Mouse (Mus musculus) spleen, postnatal 14 days (tissue): Measurements from ENCODE around the gene Rcor1.
"Not testable (repeated sequence)": the region's sequence is repeated elsewhere in the genome, so short reads cannot be mapped to it uniquely, and the experiment has no call there.

Experiments used
- DNase-seq, 2 experiments: peaks; one replicate each; pipeline ENCODE4 v3.0.0; 2021 to 2022; ENCODE audit warnings: low spot score in 2 of 2

Gene Rcor1

DNA sequence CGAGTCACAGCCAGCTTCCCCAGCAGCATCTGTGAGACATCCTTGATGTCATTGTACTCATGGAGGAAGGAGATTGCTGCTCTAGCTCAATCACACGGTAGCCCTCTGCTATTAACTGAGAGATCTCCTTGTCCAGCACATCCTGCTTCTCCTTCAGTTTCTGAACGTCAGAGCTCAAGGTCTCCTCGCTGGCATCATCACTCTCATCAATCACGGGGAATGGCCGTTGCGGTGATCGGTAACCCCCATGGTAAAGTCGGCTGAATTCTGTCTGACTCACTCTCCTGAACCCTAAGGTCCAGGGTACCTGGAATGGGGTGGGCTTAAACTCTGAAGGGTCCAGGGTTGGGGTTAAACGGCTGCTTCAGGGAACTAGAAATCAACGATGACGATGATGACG lies 28.7 kb downstream of the Rcor1 start:
- no peak for DNase-seq

DNA sequence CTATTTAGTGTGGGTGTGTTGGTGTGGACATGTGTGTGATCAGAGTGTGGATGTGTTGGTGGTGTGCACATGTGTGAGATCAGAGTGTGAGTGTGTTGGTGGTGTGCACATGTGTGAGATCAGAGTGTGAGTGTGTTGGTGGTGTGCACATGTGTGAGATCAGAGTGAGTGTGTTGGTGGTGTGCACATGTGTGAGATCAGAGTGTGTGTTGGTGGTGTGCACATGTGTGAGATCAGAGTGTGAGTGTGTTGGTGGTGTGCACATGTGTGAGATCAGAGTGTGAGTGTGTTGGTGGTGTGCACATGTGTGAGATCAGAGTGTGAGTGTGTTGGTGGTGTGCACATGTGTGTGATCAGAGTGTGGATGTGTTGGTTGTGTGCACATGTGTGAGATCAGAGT lies 30.1 kb downstream of the Rcor1 start:
- DNase-seq, result not testable (repeated sequence)

DNA sequence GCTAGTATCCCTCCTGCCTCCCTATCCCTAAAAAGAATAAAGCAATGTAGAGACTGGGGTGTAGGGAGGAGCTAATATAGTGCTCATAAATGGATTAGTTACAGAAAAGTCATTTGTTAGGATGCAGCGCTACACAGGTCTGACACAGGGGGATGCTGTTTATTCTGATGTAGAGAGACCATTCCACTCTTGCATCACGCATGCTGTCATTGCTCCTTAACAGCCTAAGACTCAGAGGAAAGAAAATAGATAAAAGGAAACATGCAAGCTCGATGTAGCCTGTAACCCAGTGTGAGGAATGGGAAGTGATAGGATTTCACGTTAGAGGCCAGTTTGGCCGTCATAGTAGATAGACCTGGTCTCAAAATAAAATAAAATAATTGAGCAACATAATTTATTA lies 31.9 kb downstream of the Rcor1 start:
- DNase-seq, result no peak

DNA sequence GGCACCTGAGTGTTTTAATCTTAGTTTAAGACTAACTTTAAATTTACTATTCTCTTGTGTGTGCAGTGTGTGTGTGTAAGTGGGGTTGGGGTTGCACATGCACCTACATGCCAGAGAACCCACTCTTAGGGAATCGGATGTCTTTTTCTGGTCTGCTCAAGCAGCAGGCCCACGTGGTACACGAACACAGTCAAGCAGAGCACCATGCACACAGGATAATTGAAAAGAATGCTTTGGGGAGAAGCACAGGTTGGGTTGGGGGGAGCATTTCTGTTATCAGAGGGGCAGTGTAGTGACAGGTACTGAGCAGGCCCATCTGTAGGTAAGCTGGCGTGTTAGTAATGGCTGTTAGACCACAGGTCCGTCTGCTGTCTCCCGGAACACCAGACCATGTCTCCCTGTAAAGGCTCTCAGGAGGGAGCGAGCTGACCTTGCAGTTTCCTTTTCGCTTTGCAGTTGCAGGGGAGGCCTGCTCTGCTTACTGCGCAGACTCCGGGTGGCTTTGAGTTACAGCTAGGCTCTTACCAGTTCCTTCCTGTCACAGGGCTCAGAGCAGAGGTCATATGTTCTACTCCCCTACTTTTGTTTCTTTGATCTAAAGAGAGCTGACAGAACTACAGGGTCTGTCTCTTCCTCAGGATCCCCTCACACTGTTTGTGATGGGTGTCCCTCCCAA lies 32.5 kb downstream of the Rcor1 start:
- DNase-seq, result peak; percentile 37 to 45

DNA sequence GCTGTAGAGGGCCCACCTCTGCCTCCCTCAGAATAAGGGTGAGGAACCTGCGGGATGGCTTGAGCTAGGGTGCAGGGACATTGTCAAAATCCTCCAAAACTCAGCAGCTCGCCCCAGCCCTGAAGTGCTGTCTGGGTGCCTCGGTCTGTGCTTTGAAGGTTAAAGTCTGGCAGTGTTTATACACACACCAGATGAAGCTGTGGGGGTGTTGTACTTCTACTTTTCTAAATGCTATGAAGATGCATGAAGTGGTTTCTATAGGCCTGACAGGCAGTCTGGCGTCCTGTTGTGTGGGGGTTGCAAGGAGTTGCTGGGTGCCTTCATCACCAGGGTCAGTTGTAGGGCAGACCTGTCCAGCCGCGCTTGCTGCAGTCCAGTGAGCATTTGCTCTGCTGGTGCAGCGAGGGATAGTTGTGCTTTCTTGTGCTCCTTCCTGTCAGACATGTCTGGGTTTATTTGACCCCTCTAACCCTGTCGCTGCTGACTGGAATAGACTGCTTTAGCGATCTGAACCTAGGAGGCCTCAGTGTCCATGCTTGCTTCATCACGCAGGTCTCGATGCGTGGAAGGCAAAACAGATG lies 37.3 kb downstream of the Rcor1 start:
- no peak for DNase-seq

DNA sequence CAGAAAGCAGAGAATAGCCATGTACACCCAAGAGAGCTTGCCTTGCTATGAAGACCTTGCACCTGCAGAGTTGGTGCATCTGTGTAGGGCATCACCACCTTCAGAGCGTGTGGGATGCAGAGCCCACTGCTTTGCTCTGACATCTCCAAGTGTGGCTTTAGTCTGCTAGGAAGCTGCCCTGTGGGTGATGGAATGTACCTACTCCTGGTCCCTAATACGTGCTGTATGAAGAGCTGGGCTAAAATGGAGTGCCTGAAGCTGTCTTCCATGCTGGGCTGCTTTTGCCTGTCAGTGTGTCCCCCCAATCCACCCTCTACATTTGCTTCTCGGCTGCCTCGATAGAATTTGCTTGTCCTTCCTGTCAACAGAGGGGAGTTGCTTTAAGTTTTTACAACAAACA lies 46.4 kb downstream of the Rcor1 start:
- no peak for DNase-seq

DNA sequence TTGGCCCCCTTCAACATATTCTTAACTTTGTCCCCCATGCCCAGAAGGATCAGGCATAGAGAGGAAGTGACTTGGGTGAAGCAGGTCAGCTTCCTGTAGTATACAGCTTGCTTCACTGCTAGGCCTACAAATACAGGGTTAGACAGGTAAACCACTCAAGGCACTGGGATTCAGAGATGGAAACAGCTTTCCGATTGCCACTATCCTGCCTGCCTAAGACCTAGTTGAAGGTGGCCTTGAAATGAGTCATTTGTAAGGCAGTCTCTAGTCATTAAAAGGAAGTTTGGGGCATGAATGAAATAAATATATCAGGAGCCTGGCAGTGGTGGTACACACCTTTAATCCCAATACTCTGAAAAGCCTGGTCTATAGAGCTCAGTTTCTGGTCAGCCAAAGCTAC lies 47.9 kb downstream of the Rcor1 start:
- DNase-seq, result no peak

DNA sequence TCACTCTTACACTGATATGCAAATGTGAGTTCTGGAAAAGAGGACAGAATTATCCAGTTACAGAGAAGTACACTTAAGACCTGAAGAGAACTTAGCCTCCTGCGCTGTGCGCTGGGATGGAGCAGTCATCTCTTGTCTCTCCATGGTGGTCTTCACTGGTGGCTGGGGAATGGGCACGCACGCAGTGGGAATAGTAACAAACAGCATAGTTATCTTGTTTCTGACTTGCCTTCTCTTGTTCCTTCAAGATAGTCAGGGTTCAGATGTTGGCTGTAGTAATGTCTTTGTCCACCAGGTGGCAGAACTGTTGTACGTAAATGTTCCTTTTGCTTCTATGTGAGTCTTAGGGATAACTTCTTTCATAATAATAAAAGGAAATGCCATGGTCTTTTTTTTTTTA lies 49.0 kb downstream of the Rcor1 start:
- DNase-seq, result peak; percentile 21 to 63

DNA sequence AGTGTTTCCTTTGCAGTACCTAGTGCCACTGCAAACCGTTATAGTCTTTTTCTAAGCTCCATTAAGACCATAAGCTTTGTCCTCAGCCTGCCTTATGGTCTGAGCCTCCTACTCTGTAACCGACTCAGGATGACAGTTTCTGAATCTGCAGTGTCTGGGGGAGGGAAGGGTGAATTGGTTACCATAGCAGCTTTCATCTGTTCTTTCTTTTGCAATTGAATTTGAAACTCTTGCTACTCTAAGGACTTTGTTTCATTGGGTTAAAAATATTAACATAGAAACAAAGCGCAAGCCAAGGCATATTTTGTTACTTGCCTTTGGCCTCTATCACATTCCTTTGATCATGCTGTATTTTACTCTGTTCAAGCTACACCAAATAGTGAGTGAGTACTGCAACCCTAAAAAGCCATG lies 49.6 kb downstream of the Rcor1 start:
- no peak for DNase-seq

DNA sequence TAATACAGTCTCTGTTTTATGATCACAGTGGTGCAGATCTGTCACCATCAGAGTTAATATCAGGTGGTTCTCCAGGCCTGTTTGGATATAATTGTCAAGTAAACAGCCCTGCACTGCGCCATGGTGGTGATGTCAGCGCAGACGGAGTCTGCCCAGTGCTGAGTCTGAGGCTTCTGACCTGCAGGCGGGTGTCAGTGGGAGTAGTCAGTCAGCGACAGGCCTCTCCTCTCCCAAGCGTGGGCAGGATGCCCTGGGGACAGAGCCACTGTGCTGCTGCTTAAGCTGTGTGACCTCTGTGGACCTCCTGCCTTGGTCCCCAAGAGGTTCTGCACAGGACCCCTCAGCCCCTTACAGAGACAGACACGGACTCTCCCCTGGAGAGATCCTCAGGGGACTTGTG lies 50.0 kb downstream of the Rcor1 start:
- no peak for DNase-seq

DNA sequence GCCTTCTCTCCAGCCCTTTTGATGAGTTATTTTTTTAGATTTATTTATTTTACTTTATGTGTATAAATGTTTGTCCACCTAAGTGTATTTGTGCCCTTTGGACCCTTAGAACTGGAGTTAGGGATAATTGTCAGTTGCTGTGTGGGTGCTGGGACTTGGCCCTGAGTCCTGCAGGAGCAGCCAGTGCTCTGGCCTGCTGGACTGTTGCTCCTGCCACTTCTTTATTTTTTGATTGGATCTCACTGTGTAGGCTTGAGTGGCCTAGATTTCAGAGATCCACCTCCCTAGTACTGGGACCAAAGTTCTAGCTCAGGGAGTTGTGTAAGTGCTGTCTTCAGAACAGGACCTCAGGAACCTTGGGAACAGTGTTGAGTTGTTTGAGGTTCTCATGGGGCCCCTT lies 51.6 kb downstream of the Rcor1 start:
- DNase-seq, result no peak

DNA sequence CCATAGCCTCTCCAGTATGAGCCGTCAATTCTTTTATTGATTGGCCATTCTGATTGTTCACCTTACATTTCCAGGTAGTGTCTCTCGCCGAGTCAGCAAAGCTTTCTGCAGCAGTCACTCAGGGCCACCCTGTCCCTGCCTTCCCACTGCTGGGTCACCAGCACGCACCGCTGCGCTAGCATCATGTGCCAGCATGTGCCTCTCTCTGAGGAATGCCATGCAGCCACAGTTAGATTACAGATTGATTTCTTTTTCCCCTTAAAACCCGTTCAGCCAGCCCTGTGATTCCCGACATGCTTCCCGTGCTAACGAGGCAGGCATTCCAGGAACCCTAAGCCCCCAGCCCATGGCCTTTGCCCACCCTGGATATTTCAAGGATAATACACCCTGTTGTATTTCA lies 52.8 kb downstream of the Rcor1 start:
- no peak for DNase-seq

DNA sequence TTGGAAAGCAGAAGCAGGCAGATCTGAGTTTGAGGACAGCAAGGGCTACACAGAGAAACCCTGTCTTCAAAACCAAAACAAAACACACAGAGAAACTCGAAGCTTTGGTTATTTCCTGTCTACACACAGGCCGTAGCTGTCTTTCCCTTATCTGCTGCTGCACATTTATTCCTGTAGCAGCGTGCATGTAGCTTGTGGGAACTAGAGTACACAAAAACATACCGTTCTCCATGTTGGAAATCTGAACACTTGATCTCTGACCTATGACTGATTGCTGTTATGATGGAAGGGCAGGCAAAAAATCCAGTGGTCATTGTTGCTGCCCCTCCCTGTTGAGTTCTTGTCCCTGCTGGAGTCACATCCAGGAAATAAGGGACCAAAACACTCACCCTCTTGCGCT lies 54.9 kb downstream of the Rcor1 start:
- DNase-seq, result no peak

DNA sequence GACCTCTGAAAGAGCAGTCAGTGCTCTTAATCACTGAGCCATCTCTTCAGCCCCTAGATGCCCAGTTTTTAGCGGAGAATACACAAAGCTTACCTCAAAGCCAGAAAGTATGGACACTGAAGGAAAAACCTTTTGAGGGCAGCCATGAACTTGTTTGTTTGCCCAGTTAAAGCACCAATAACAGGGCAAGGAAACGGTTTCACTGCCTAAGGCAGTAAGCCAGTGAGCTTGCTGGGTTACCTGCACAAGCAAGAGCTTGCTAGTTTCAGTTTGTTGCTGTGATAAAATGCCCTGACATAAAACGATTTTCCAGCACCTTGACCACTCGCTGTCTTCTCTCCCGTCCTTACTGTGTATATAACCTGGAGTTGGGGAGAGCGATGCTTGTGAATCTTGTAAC lies 55.9 kb downstream of the Rcor1 start:
- no peak for DNase-seq

DNA sequence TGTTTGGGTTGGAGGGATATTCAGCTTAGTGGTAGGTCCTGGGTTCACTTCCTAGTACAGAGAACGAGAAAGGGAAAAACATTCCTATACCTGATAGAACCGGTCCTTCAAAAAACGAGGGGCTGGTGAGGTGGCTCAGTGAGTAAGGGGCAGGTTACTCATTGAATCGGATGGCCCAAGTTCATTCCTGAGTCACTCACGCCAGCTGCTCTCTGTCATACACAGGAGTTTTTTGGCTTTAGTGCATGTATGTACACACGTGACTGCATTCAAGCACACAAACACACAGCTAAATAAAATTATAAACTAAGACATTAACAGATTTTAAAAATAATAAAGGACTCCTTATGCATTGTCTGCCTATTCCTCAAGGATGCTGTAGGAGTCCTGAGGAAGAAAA lies 57.1 kb downstream of the Rcor1 start:
- DNase-seq, result no peak

DNA sequence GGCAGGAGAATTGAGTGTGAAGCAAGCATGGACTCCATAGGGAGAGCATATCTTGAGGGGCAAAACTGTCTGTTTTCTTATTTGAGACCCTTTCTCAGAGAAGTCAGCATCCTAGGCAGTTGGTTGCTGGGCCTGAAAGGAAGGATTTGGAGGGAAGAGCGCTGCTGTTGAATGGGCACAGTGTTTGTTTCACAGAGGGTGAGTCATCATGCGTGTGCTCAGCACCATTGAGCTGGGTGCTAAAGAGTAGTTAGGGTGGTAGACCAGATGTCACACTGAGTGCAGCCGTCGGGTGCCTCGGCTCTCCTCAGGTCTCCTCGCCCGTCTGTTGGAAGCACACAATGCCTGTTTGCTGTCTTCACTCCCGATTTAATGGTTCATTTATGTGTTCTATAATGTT lies 57.9 kb downstream of the Rcor1 start:
- no peak for DNase-seq

DNA sequence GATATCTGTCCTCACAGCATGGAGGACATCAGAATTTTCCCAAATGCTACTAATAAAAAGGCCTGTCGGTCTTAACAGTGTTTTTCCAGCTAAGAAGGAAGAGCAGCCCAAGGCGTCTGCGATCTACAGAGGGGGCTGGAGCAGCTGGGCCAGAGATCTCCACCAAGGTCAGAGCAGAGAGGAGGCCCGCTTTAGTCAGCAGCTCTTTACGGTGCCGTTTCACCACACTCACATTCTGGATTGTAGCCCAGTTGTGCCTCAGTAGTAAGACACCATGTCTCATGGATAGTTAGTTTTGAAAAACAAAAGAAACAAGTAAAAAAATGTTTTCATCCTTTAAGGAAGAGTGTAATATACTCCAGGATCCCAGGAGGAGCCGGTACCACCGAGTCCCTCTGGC lies 72.0 kb downstream of the Rcor1 start:
- no peak for DNase-seq

DNA sequence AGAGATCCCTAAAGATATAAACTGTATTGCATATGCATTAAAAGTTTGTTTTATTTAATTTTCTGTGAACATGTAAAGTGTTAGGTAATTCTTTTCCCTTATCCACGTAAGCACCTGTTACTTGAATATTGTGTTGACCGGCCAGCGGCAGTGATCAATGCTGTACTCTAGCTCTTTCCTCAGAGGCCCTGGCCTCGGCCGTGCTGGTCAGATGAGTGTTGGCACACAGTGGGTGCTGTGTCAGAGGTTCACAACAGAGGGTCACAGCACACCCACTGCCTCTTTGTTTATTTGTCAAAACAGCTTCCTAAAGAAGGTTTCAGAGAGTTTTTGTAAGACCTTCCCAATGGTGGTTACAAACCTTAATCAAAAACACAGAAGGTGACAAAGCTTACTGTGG lies 75.4 kb downstream of the Rcor1 start:
- DNase-seq, result no peak

DNA sequence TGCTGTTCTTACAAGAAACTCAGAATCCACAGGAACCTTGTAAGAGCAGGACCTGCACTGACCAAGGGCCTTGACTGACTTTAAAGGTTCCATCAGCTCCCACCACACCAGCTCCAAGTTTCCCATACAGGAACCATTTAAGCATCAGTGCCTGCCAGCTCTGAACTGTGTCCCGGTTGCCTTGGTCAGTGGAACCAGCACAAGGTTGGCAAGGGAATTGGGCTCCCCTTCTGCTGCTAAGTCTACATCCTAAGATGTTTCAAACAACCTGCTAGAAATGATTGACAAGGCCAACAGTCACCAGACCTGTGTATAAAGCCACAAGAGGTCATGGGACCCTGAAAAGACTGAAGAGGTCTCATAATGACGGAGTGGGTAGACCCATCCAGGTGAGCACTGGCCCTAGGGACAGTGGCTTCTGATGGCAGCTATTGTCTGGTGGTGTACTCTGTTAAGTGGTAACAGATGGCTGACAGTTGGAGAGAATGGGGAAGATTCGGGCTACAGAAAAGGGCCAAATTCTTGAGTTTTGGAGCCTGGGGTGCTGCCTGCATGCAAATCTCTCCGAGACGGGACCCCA lies 80.4 kb downstream of the Rcor1 start:
- DNase-seq, result no peak

DNA sequence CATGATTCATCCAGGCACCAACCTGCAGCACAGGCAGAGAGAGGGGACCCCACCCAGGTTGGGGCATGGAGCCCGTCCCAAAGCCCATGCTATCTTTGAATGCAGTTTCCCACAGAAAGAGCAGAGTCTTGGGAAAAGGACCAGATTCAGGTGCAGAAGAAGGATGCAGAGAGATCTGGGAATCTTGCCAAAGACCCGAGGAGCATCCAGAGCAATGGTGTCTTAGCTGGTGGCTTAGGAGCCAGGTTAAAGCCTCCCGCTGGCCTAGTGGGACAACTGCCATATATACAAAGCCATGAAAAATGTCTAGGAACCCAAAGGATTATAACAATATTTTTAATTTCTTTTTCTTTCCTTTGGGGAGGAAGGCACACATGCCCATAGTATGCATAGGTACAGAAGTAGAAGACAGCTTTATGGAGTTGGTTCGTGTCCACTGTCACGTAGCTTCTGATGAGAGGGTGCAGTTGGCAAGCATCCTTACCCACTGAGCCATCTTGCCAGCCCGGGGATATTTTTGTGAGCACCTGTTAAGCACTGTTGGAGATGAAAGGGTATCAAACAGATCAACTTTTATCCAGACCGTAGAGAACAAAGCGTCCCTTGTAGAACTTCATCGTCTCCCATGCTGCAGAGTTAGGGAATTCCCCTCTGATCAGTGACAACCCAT lies 82.0 kb downstream of the Rcor1 start:
- no peak for DNase-seq

DNA sequence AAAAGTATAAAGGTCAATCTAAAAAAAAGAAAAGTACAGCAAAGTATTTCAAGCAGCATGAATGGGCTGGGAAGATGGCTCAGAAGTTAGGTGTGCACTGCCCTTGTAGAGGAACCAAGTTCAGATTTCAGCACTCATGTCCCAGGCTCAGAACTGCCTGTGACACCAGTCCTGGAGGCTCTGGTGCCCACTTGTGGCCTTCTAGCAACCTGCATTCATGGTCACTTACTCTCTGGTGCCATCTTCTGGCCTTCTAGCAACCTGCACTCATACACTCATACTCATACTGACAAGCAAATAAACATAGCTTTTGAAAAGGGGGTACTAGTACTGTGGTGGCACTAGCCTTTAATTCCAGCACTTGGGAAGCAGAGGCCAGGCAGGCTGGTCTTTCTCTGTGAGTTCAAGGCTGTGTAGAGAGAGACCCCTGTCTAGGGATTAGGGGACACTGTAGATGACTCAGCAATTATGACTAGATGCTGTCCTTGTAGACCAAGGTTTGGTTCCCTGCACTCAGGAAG lies 83.2 kb downstream of the Rcor1 start:
- no peak for DNase-seq

DNA sequence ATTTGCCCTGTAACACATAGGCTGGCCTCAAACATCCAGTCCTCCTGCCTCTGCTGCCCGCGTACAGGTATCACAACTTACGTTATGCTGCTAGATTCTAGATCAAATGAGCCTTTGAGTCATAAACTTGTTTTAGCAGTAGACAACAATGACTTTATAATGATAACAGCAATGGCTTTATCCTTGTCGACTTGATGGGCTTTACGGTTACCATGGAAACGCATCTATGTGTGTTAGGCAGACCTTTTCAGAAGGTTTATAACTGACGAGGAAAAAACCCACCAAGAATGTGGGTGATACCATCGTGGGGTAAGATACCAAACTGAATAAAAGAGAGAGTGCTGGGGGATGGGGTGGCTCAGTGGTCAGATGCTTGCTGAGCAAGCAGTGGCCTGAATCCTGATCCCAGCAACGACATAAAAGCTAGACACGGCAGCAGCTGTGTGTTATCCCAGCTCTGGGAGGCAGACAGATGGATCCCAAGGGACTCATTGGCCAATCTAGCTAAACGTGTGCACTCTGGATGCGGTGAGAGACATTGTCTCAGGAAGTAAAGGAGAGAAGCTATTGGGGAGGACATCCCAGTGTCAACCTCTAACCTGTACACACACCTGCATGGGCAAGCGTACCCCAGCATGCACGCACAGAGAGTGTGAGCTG lies 85.6 kb downstream of the Rcor1 start:
- DNase-seq, result no peak
